Mouse (Mus musculus) kidney, postnatal 4 days (tissue): ENCODE measurements around the gene Zbtb17.

Experiments
- DNase-seq, 2 experiments: peaks; one replicate each; pipeline ENCODE4 v3.0.0; 2021; ENCODE audit warnings: mixed read lengths in 2 of 2

Zbtb17 gene

DNA sequence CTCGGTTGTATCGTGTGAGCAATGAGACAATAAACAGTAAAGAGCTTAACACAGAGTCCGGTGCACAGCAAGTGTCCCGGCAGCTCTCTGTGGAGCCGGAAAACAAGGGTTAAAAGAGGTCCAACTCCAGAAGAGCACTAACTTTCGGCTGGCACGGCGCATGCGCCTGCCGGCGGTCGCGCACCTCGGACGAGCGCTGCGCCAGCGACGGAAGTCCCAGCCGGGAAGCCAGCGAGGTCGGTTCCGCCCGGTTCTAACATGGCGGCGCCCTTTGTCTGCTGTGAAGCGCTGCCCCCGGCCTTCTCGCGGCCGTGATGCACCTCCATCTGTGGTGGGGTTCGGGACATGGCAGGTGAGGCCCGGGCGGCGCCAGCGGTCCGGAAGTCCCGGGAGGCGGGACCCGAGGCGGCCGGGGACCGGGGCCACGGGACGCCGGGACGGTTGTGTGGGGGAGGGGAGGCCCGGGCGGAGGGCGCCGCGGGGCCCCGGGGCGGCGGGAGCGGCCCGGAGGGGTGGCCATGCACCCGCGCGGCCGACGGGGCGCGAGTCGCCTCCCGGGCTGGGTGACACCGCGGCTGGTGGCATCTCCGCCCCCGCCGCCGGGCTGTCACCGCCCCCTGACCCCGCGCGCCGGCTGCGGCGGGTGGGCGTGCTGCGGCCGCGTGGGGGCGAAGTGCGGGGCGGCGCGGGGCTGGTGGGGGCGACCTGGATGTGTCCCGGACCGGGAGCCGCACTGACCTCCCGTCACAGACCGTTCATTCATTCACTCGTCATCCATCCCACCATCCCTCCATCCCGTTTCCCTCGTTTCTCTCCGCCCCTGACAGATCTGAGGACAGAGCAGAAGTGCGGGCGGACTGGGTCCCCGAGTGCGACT, at the start of gene Zbtb17:
Gene Zbtb17, plus strand, starts transcription at position 204 of the 877 bp plus-strand sequence.
- DNase-seq: peak; percentile 94 to 96

DNA sequence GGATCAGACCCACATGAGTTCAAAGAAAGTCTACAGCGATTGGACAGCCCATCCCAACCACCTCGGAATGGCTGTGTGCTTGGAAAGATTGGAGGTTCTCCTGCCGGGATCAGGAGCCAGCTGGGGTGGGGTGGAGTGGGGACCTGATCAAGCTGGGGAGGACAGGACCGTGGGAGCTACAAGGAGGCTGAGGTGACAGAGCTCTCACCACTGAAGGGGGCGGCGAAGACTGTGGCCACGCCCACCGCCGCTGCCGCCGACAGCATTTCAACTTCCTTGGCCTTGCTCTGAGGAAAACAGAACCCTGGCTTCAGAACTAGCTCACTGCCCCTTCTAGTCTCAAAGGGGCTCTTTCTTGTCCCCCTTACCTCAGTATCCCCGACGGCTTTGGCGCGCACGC, 49.7 kb upstream of the Zbtb17 start:
- peak; percentile 53 to 64 for DNase-seq

DNA sequence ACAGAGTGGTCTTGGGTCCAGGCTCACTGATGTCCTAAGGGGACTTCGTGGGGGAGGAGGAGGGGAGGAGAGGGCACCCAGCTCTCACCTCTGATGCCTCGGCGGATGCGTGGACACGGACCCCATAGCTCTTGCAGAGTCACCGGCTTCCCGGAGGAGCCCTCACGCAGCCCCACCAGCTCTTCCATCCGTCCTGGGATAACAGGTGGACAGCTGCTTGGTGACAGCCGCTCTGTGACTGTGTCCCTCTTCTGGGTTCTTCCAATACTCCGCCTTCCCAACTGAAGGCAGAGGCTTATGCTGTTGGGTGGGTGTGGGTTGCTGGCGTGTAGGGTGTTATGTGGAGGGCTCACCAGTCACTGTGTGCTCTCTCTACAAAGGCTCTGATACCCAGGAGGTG, 46.6 kb upstream of the Zbtb17 start:
- no peak for DNase-seq

DNA sequence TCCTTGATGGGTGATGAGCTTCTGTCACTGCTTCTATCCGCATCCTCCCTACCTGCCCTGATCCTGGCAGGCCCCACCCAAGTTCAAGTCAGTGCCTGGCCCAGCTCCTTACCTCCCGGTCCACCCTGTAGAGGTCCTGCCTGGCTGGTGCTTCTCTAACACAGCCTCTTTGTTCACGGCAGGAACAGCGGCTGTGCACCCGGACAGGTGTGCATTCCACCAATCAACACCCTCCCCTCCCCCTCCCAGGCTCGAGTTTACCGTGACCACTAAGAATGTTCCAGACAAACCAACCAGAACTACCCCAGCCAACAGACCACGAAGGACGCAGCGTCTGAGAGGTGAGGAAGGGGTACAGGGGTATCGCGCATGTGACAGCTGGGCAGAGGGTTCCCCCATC, 45.9 kb upstream of the Zbtb17 start, which contains the start of gene Clcnka:
Gene Clcnka, minus strand, starts transcription at position 180 of the 400 bp plus-strand sequence.
- peak; percentile 64 to 79 for DNase-seq

DNA sequence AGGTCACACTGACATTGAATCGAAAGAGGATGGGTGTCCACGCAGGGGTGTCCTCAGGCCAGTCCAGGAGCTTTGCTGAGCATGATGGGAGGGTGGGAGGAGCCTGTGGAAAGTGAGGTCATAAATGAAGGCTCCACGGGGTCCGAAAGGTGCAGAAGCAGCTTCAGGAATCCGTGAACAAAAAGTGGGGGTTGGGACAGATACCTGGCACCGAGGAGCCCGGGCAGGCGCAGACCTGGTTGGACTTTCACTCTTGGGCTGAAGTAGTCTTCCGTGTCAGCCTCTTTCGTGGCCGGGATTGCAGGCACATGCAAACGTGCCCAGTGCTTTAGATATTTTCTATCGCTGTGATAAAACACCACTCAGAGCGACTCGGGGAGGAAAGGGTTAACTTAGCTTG, 44.3 kb upstream of the Zbtb17 start:
- DNase-seq: no peak

DNA sequence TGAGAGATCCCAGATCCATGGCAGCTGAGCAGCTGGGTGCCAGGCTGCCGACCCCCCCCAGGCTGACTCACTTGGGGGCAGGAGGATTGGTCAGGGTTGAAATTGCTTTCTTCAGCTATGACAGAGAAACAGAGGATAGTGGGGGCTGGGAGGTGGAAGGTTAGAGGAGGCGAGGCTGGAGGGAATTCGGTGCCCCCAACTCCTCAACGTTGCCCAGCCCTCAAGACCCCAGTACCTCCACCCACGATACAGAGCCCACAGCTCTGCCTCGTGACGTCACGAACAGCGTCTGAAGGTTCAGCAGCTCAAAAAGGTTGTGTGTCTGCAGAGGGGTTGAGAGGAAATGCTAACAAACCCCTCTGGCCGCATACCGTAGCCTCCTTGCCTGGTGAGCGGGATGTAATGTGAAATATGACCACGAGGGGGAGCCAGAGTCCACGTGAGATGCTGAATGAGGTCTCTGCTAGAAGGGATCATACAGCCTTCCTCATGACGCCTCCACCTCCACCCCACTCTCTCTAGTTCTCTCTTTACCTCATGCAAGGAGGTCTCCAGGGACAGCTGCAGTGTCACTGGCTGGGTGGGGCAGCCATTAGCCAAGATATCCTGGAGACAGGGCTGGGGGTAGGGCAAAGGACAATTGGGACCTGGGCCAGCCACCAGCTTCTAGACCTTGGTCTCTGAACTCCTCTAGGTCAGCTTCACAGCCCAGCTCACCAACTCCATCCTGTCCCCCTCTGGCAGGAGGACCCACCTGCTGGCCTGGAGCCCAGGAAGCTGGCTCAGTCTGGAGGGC, 39.7 kb upstream of the Zbtb17 start:
- peak; percentile 93 to 94 for DNase-seq

DNA sequence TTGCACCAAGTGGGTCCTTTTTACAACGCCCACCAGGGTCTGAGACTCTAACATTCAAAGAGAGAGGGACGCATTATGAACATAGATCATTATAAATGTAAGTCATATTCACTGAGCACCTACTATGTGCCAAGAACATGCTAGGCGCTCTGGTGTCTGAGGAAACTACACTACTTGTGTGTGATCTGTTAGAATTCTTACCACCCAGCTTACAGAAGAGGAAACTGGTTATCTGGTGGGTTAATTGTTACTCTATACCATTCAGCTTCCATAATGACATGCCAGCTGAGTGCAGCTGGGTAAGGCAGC, 39.2 kb upstream of the Zbtb17 start:
- DNase-seq: no peak

DNA sequence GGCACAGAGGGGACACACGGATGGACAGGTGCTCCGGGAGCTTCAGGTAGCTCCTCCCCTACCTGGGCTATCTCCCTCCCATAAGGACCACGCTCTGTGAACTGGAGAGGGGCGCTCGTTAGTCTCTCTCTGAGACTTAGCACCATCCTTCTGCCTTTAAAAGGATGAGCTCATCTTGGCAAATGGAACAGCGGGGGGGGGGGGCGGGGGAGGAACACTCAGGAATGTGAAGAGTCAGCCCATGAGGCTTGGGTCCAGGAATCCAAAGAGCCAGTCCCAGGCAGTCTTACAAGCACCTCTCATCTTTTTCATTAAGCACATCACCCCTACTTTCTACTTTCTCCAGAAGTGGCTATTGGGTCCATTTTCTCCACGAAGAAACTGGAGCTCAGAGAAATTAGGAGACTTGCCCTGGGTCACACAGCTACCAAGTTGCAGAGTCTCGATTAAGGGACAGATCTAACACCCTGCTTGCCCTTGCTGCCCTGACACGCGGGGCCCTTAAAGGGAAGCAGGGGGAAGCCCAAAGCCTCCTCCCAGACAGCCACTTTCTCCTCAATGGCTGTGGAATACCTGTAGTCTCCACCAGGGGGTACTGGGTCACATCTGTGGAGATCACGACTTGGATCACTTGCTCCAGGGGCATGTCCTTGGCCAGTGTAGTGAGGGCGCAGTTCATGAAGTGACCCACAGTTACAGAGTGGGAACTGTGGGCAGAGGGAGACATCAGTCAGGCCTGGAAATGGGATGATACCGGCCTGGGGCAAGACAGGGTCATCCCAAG, 37.7 kb upstream of the Zbtb17 start:
- DNase-seq: peak; percentile 66 to 79

DNA sequence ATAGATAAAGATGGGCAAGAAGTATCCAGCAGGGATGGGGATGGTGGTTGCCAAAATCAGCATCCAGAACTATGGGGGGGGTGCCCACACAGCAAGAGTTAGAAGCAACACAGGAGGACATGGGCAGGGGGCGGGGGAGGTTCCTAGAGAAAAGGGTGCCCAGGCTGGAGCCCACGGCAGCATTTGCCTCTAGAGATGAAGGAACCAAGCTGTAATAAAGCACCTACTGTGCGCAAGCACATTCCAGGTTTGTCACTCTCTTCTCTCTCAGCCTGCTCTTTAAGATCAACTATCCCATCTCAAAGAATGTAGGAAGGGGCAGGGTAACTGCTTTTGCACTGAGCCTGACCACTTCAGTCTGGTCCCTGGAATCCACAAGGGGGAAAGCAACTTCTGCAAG, 35.9 kb upstream of the Zbtb17 start:
- no peak for DNase-seq

DNA sequence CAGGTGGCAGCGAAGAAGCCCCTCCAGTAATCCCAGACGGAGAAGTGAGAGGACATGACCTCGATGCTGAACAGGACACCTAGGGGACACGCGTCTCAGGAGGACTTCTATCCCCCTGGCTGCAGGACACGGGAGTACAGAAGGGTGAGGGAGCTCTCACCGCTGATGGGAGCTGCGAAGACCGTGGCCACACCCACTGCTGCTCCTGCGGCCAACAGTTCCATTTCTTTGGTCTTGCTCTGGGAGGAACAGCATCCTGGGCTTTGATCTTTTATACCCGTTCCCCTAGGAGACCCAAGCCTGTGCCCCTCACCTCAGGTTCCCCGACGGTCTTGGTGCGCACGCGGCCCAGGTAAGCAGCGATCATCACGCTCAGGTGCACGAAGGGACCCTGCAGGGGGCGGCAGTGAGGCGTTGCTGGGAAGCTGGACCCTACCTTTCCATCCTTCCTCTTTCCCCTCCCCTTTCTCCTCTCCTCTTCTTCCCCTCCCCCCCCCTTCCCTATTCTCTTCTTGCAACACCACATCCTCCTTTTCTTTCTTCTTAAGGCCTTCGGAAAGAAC, 32.9 kb upstream of the Zbtb17 start:
- peak; percentile 49 to 60 for DNase-seq

DNA sequence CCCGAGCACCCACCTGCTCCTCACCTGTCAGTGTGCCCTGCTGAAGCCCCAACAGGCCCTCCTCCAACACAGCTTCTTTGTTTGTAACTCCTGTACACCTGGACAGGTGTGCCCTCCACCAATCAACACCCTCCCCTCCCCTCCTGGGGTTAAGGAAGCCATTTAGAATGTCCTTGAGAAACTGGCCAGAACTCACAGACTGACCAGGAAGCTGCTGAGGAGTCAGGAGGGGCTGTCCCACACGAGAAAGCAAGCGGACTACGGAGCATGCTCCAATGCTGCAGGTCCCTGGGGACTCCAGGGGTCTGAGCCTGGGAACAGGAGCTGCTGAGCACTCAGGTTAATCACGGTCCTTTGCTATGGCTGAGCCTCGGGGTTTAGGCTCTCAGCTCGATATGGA, 28.5 kb upstream of the Zbtb17 start, which contains the start of gene Clcnkb:
Gene Clcnkb, minus strand, starts transcription at position 91 of the 400 bp plus-strand sequence.
- DNase-seq: peak in 1 of 2 experiments; percentile 55

DNA sequence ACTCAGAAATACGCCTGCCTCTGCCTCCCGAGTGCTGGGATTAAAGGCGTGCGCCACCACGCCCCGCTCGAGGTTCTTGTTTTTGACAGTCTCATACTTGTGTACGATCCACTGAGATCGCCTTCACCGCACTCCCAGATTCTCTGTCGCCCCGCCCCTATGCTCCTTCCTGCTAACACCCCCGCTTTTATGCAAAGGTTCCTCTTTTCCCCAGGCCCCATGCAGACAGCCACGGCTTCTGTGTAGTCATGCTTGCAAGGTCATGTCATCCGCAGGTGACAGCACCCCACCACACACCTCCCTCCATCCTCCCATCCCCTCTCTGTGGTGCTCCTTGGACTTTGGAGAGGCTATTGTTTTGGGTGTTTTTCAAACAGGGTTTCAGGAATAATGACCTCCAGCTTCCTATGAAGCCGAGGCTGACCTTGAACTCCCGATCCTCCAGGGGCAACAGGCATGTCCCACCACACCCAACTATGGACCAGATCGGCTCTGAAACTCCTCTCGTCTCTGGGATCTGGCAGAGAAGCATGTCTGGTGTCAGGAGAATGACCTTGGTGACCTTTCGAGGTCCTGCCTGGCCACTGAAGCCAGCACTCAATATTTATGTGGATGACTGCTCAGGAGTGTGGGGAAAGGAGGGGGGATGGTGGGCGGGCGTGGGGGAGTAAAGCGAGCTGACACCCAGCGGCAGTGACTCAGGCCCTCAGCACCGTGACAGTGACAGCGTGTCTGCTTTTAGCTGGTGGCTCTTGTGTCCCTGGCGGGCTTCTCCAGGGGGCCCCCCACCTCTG, 24.9 kb upstream of the Zbtb17 start:
- peak; percentile 61 to 73 for DNase-seq

DNA sequence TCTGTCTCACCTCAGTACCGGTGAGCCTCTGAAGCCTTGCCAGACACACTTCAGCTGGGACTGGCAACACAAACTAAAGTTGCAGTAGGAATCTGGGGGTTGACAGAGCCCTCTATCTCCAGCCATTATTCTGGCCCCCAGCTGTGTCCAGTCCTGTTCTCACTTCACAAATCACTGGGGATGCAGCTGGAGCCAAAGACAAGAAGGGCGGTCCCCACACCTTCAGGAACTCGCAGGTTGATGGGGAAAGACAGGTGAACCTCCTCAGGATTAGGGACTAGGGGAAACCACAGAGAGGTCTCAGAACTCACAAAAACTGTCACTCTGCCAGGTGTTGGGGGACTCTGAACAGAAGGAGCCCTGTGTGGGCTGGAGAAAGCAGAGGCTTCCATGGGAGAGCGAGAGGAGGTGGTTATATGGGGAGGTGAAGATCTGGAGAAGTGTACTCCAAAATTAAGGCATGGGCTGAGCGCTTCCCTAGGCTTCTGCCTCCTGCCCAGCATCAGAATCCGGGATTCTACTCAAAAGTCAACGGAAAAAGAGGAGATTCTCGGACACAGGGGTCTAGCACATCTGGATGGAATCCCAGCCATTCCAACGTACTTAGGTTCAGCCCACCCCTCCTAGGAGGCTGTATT, 24.1 kb upstream of the Zbtb17 start, which contains the start of gene Hspb7:
Gene Hspb7, plus strand, starts transcription at position 588 of the 638 bp plus-strand sequence.
- DNase-seq: no peak

DNA sequence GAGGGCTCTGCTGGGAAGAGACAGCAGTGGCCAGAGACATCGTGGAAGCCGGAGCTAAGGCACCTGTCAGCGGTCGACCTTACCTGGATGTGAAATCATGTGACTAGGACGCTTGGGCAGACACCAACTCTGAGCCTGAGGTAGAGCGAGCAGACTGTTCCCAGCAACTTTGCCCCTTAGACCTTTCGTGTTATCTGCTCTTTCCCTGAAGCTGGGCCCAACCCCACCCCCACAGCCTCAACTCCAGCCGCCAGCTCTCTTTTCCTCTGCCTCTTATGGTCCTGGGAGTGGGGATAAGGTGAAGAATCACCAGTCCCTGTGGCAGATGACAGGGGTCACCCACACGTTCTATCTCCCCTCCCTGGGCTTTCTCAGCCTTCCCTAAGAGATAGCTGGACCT, 23.6 kb upstream of the Zbtb17 start:
- no peak for DNase-seq

DNA sequence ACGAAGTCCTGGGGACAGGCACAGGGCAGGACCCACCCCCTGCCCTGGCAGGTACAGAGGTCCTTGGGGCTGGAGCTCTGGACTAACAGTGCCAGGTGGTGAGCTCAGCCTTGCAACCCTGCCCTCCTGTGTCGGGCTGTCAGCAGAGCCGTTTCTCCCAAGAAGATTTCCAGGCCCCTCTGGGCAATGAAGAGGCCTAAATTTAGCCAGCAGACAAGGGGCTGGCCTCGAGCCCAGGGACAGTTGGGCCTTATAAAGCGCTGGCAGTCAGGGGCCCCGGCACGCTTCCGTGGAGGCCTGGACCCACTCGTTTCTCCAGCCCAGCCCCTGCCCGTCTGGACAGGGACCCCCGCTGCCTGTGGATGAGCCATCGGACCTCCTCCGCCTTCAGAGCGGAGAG, 23.0 kb upstream of the Zbtb17 start:
- DNase-seq: peak; percentile 60 to 71

DNA sequence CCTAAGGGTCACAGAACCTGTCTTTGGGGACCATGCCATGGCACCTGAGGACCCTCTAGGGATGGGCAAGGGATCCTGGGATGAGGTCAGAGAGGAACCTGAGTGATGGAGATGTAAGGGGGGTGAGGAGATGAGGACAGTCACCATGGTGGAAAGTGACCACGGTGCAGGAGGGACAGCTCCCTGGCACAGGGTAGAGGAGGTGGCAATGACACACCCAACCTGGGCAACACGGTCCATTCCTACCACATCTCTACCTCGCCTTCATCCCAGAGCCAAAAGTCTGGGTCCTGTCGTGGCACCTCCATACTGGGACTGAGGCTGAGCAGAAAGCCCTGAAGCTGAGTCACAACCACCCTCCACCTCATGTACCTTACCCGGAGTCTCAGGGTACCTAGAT, 21.6 kb upstream of the Zbtb17 start:
- no peak for DNase-seq

DNA sequence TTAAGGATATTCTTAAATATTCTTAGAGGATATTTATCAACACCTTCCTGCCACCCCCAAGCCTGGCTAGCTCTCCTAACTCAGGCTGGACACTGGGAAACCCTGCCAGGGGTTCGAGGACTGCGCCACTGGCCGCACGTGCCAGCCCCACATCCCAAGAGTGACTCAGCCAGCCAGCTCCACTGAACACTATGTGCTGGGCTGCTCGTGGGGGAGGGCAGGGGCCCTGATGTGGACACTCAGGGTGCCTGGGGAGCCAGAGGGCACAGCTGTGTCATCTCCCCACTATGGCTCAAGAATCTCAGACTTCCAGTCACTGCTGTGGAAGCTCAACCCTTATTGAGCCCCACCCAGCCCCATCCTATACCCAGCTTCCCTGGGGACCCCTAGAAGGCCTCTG, 21.2 kb upstream of the Zbtb17 start:
- DNase-seq: no peak

DNA sequence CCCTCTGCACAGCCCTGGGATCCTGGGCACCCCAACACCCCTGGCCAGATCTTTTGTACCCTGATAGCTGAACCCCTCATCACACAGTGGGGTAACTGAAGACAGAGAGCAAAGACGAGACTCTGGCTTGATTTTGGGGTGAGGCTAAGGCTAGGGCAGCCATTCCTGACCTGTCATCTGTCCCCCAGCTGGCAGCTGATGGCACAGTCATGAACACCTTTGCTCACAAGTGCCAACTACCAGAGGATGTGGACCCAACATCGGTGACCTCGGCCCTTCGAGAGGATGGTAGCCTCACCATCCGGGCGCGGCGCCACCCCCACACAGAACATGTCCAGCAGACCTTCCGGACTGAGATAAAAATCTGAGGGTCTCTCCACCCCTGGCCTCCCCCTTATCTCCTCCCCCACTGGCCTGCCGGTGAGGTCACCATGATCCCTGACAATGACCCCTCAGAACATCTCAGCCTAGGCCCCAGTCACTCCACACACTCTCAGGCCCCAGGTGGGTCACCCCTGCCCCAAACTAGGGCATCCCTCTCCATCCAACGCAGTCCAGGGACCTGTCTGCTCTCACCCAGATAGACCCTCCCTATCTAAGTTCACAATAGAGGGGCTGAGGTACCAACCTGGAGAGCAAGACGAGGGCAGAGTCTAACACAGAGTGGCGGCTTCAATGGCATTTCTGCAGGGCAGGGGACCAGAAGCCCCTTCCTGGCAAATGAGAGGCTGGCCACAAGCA, 20.6 kb upstream of the Zbtb17 start:
- no peak for DNase-seq

DNA sequence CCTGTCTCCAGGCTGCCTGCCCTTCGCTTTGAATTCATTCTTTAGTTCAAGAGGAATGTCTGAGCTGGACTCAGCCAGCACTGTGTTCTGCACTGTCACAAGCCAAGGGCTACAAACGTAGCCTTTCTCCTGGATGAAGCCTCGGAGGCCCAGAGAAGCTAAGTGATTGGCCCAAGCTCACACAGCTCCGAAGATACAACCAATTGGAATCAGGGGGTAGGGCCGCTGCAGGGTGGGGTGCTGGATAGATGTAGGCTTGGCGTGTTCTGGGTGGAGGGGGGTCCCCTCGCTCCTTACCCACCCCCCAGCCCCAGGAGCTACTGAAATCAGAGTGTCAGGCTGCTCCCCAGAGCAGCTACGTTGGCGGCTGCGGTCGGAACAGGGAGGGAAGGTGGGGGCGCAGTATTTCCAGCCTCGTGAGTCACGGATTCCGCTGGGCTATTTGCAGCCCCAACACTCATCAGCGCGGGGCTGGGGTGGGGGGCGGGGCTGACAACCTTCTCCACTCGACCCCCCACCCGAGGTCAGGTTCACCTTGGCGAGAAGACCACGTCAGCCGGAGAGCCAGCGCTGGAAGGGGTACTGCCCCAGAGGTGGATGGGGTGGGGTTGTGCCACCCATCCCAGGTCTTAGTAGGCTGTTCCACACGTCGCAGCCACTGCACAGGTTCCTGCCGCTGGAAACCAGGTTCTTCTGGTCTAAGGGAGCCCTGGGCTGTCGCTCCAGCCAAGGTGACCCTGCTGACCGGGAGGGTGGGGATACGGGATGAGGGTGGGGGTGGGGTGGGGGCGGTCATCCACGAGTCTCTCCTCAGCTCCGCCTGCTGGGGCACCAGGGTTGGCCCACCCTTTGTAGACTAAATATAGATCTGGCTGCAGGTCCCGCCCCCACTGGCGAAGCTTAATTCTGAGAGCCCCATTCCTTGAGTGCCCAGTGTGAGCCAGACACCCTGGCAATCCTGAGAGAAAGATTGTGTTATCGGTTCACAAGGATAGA, 18.7 kb upstream of the Zbtb17 start:
- DNase-seq: peak; percentile 58 to 74
